Comparison of ENCODE assay signal across 15 mouse cellular contexts in genomic region chr1:139038074-139038473, GRCm38 (mm10).
A peak's percentile ranks its signal among the peaks of the same experiment; 100 is the strongest.
DNase-seq lines count a peak whose midpoint lies in the region; ATAC-seq lines count a peak whose summit lies in the region.
"Had no signal": no experiment of that assay in that cellular context is flagged by ENCODE, and none has a peak within 500 bp of the region (broad histone marks: within the 10 kb centered on the region; RNA-seq: fewer than 3 reads in every experiment).

No protein-coding gene starts in this region.

- peak; percentile 49 for DNase-seq in hindbrain, embryonic 11.5 days (ENCODE audit: low spot score)
- DNase-seq in hindbrain, embryonic 10.5 days (ENCODE audit: low spot score): no peak
- DNase-seq in forebrain, embryonic 11.5 days (ENCODE audit: low spot score): no peak
- DNase-seq in frontal cortex, postnatal 36 days (ENCODE audit: low spot score in 2 of 2): no peak
- no peak for DNase-seq in gastrocnemius, adult 18-20 months (ENCODE audit: low spot score)
- DNase-seq: cerebellum, adult 18-20 months; gastrocnemius, adult 2 months; heart, adult 2 months; layer of hippocampus, postnatal 36 days; lung, postnatal 36 days; right cerebral cortex, postnatal 4 days had no signal

- H3K9me3 ChIP-seq in hindbrain, embryonic 11.5 days (ENCODE audit: control insufficient read depth, low read length): no peaks in the 10 kb centered on the region
- H3K9me3 ChIP-seq in hindbrain, embryonic 10.5 days: no peaks in the 10 kb centered on the region
- H3K9me3 ChIP-seq in forebrain, embryonic 11.5 days (ENCODE audit: control insufficient read depth, low read length): no peaks in the 10 kb centered on the region
- no peaks in the 10 kb centered on the region for H3K9me3 ChIP-seq in hindbrain, embryonic 13.5 days
- no peaks in the 10 kb centered on the region for H3K9me3 ChIP-seq in midbrain, embryonic 16.5 days (replicated peaks; ENCODE audit: control insufficient read depth, low read length, poor library complexity, severe bottlenecking)
- H3K9me3 ChIP-seq: limb, embryonic 13.5 days had no signal

- H3K4me2 ChIP-seq in hindbrain, embryonic 11.5 days (replicated peaks; ENCODE audit: low read depth, low read length): no peak overlapping the region
- H3K4me2 ChIP-seq in forebrain, embryonic 11.5 days (ENCODE audit: low read depth, low read length, severe bottlenecking): no peak overlapping the region
- H3K4me2 ChIP-seq in hindbrain, embryonic 13.5 days: no peak overlapping the region
- no peak overlapping the region for H3K4me2 ChIP-seq in midbrain, embryonic 16.5 days (ENCODE audit: low read length)
- H3K4me2 ChIP-seq: limb, embryonic 13.5 days had no signal

- no peak overlapping the region for H3K4me3 ChIP-seq in hindbrain, embryonic 11.5 days (ENCODE audit: low read depth, low read length)
- H3K4me3 ChIP-seq in hindbrain, embryonic 10.5 days: no peak overlapping the region
- H3K4me3 ChIP-seq in forebrain, embryonic 11.5 days (ENCODE audit: low read depth, low read length): no peak overlapping the region
- H3K4me3 ChIP-seq in hindbrain, embryonic 13.5 days: no peak overlapping the region
- H3K4me3 ChIP-seq in midbrain, embryonic 16.5 days (ENCODE audit: low read depth, low read length): no peak overlapping the region
- H3K4me3 ChIP-seq: gastrocnemius, adult 2 months; heart, adult 2 months; limb, embryonic 13.5 days had no signal

- no peaks in the 10 kb centered on the region for H3K27me3 ChIP-seq in hindbrain, embryonic 11.5 days (ENCODE audit: control insufficient read depth, insufficient read depth, low read length)
- no peaks in the 10 kb centered on the region for H3K27me3 ChIP-seq in hindbrain, embryonic 10.5 days (ENCODE audit: insufficient read depth, poor library complexity, severe bottlenecking)
- no peaks in the 10 kb centered on the region for H3K27me3 ChIP-seq in forebrain, embryonic 11.5 days (ENCODE audit: control insufficient read depth, insufficient read depth, low read length)
- no peaks in the 10 kb centered on the region for H3K27me3 ChIP-seq in hindbrain, embryonic 13.5 days
- no peaks in the 10 kb centered on the region for H3K27me3 ChIP-seq in midbrain, embryonic 16.5 days (ENCODE audit: control insufficient read depth, insufficient read depth, low read depth, low read length)
- H3K27me3 ChIP-seq: limb, embryonic 13.5 days had no signal

- no peak overlapping the region for H3K27ac ChIP-seq in hindbrain, embryonic 11.5 days (ENCODE audit: low read depth, low read length)
- H3K27ac ChIP-seq in hindbrain, embryonic 10.5 days: no peak overlapping the region
- H3K27ac ChIP-seq in forebrain, embryonic 11.5 days (ENCODE audit: low read depth, low read length): no peak overlapping the region
- peak overlapping the region; percentile 25; the same call in 1 of the 2 replicates for H3K27ac ChIP-seq in hindbrain, embryonic 13.5 days
- H3K27ac ChIP-seq in midbrain, embryonic 16.5 days (ENCODE audit: low read length): no peak overlapping the region
- H3K27ac ChIP-seq: gastrocnemius, adult 2 months; heart, adult 2 months; limb, embryonic 13.5 days had no signal

- WGBS in hindbrain, embryonic 11.5 days: 36% methylated on average over 4 of the region's 4 CpGs
- WGBS in hindbrain, embryonic 10.5 days: 23% methylated on average over 4 of the region's 4 CpGs
- WGBS in forebrain, embryonic 11.5 days: 18% methylated on average over 4 of the region's 4 CpGs
- WGBS in hindbrain, embryonic 13.5 days: 18% methylated on average over 4 of the region's 4 CpGs
- WGBS in midbrain, embryonic 16.5 days: 20% methylated on average over 4 of the region's 4 CpGs

- no peaks in the 10 kb centered on the region for H3K4me1 ChIP-seq in hindbrain, embryonic 11.5 days (replicated peaks; ENCODE audit: control insufficient read depth, insufficient read depth, low read length)
- peaks cover 23% of the 10 kb centered on the region for H3K4me1 ChIP-seq in hindbrain, embryonic 10.5 days (replicated peaks)
- no peaks in the 10 kb centered on the region; the same call in 1 of the 2 replicates for H3K4me1 ChIP-seq in forebrain, embryonic 11.5 days (replicated peaks; ENCODE audit: control insufficient read depth, insufficient read depth, low read length)
- peaks cover 3% of the 10 kb centered on the region; the same call in 1 of the 2 replicates for H3K4me1 ChIP-seq in hindbrain, embryonic 13.5 days (replicated peaks)
- peaks cover 7% of the 10 kb centered on the region; the same call in 1 of the 2 replicates for H3K4me1 ChIP-seq in midbrain, embryonic 16.5 days (ENCODE audit: control insufficient read depth, insufficient read depth, low read length)

- no peak overlapping the region for H3K9ac ChIP-seq in hindbrain, embryonic 11.5 days (ENCODE audit: low read depth, low read length)
- no peak overlapping the region for H3K9ac ChIP-seq in forebrain, embryonic 11.5 days (ENCODE audit: low read length)
- H3K9ac ChIP-seq in hindbrain, embryonic 13.5 days: no peak overlapping the region
- no peak overlapping the region for H3K9ac ChIP-seq in midbrain, embryonic 16.5 days (ENCODE audit: low read depth, low read length)
- H3K9ac ChIP-seq: limb, embryonic 13.5 days had no signal

- no peaks in the 10 kb centered on the region for H3K36me3 ChIP-seq in hindbrain, embryonic 11.5 days (ENCODE audit: control insufficient read depth, insufficient read depth, low read length)
- H3K36me3 ChIP-seq in hindbrain, embryonic 10.5 days: no peaks in the 10 kb centered on the region
- no peaks in the 10 kb centered on the region for H3K36me3 ChIP-seq in forebrain, embryonic 11.5 days (ENCODE audit: control insufficient read depth, insufficient read depth, low read length)
- no peaks in the 10 kb centered on the region for H3K36me3 ChIP-seq in hindbrain, embryonic 13.5 days
- no peaks in the 10 kb centered on the region for H3K36me3 ChIP-seq in midbrain, embryonic 16.5 days (ENCODE audit: control insufficient read depth, insufficient read depth, low read length)
- H3K36me3 ChIP-seq: limb, embryonic 13.5 days had no signal

- peak; percentile 86 for ATAC-seq in hindbrain, embryonic 11.5 days (ENCODE audit: low FRiP score)
- peak; percentile 81 for ATAC-seq in forebrain, embryonic 11.5 days (replicated peaks; ENCODE audit: low FRiP score)
- peak; percentile 66 for ATAC-seq in hindbrain, embryonic 13.5 days (ENCODE audit: low FRiP score)
- ATAC-seq in midbrain, embryonic 16.5 days: peak; percentile 94
- ATAC-seq: inflammation-experienced regulatory T-cells, adult 6 months had no signal
